Mouse (Mus musculus): ENCODE results near the gene Slamf6.

DNA sequence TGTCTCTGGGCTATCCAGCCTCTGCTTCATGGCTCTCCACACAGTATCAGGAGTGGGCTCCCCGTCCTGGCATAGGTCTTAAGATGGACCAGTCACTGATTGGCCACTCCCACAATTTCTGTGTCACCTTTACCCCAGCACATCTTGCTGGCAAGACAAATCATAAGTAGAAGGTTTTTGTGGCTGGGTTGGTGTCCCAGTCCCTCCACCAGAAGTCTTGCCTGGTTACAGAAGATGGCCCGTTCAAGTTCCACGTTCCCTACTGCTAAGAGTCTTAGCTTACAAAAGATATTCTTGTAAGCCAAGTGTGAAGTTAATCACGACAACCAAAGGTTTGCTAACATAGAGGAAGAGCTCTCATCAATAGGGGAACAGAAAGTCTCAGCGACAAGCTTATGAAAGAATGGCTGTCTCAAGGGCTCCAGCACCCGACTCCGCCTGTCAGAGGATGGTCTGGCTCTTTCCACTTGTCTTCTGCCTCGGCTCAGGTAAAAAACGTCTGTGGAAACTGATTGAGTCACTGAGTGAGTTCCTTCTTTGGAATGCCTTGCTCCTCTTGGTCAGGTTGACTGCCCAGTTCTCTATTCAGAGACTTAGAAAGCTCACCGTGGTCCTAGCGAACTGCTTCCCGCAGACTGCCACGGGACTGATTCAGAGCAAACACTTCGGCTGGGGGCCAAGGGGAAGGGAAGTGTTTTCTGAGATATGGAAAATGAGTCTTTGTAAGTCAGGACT lies at the start of gene Slamf6:
- no peak for TF ChIP-seq CTCF (IDR thresholded peaks at IDR 0.05; ENCODE audit: extremely low read depth, insufficient read length, insufficient replicate concordance, low read depth, low read length)
- TF ChIP-seq POLR2A (IDR thresholded peaks at IDR 0.05; ENCODE audit: low read depth, low read length): no peak

Measured in small intestine, adult 2 months (tissue).